Mouse (Mus musculus) MEL (cell line): ENCODE measurements around the gene Id1. TPM values are rescaled to one million over a fixed set of nuclear protein-coding genes. Genes with fewer than 3 reads are reported as not detected.

Source experiments
- DNase-seq: peaks from one replicate; pipeline ENCODE4 v3.0.0; 2011; ENCODE audit warnings: low read depth, low spot score
- H3K27ac ChIP-seq: 2 replicates; pipeline ENCODE4 v1.5.1; 2012; ENCODE audit warnings: low read depth, mild to moderate bottlenecking, control low read depth, low read length, moderate library complexity; ENCODE audit not compliant: control insufficient read depth
- H3K27me3 ChIP-seq, 2 experiments: fragments of 150-350 bp in 1 of 2; sonication (generic) in 1 of 2; 2 replicates each; pipeline ENCODE4 v1.6.1; 2012; ENCODE audit warnings: low read length in 2 of 2, mild to moderate bottlenecking in 2 of 2, improper control_type of control experiment in 1 of 2, moderate library complexity in 1 of 2; ENCODE audit not compliant: insufficient read depth in 2 of 2, control insufficient read depth in 1 of 2
- H3K36me3 ChIP-seq, 2 experiments: 2 replicates each; pipeline ENCODE4 v1.6.1; 2012 to 2014; ENCODE audit warnings: low read length in 2 of 2, improper control_type of control experiment in 1 of 2, inconsistent platforms in 1 of 2, mild to moderate bottlenecking in 1 of 2; ENCODE audit not compliant: insufficient read depth in 2 of 2, control insufficient read depth in 1 of 2
- H3K4me1 ChIP-seq, 2 experiments: fragments of 150-350 bp in 1 of 2; sonication (generic) in 1 of 2; 2 replicates each; pipeline ENCODE4 v1.6.1; 2012; ENCODE audit warnings: low read length in 2 of 2, improper control_type of control experiment in 1 of 2, mild to moderate bottlenecking in 1 of 2; ENCODE audit not compliant: insufficient read depth in 2 of 2, control insufficient read depth in 1 of 2
- H3K4me3 ChIP-seq, 2 experiments: fragments of 150-350 bp in 1 of 2; sonication (generic) in 1 of 2; 2 replicates each; pipeline ENCODE4 v1.5.1; 2012; ENCODE audit warnings: low read depth in 2 of 2, low read length in 2 of 2, mild to moderate bottlenecking in 2 of 2, moderate library complexity in 2 of 2, control low read depth in 1 of 2, improper control_type of control experiment in 1 of 2; ENCODE audit not compliant: control insufficient read depth in 1 of 2, insufficient read depth in 1 of 2
- H3K79me2 ChIP-seq: 2 replicates; pipeline ENCODE4 v1.6.1; 2012; ENCODE audit warnings: mild to moderate bottlenecking, low read length, moderate library complexity; ENCODE audit not compliant: control insufficient read depth, poor library complexity, insufficient read depth
- H3K9ac ChIP-seq: 2 replicates; pipeline ENCODE4 v1.6.1; 2012; ENCODE audit warnings: low read depth, mild to moderate bottlenecking, control low read depth, low read length, moderate library complexity; ENCODE audit not compliant: control insufficient read depth, poor library complexity, severe bottlenecking
- H3K9me3 ChIP-seq: fragments of 150-350 bp; sonication (generic); replicated peaks from 2 replicates; pipeline ENCODE4 v1.6.1; 2012; ENCODE audit warnings: mild to moderate bottlenecking, low read length, improper control_type of control experiment, moderate library complexity; ENCODE audit not compliant: insufficient read depth
- BHLHE40 ChIP-seq: IDR thresholded peaks from 2 replicates; pipeline ENCODE4 v1.6.1; 2012; ENCODE audit warnings: low read depth, mild to moderate bottlenecking, inconsistent platforms, low read length, improper control_type of control experiment, borderline replicate concordance
- E2F4 ChIP-seq: IDR thresholded peaks from 2 replicates; pipeline ENCODE4 v1.6.1; 2011; ENCODE audit warnings: low read depth, low read length, improper control_type of control experiment, borderline replicate concordance
- ETS1 ChIP-seq: IDR thresholded peaks from 2 replicates; pipeline ENCODE4 v1.6.1; 2012; ENCODE audit warnings: low read depth, mild to moderate bottlenecking, inconsistent platforms, low read length, improper control_type of control experiment, moderate library complexity
- GABPA ChIP-seq: IDR thresholded peaks from 2 replicates; pipeline ENCODE4 v1.6.1; 2012; ENCODE audit warnings: low read depth, mild to moderate bottlenecking, inconsistent platforms, low read length, improper control_type of control experiment, moderate library complexity
- JUND ChIP-seq: IDR thresholded peaks from 2 replicates; pipeline ENCODE4 v1.6.1; 2011; ENCODE audit warnings: low read depth, mild to moderate bottlenecking, improper control_type of control experiment, low read length
- MAX ChIP-seq: IDR thresholded peaks from 2 replicates; pipeline ENCODE4 v1.6.1; 2011; ENCODE audit warnings: low read length, improper control_type of control experiment
- MYC ChIP-seq: IDR thresholded peaks from 2 replicates; pipeline ENCODE4 v1.6.1; 2011; ENCODE audit warnings: low read depth, mild to moderate bottlenecking, low read length, improper control_type of control experiment, moderate library complexity
- NRF1 ChIP-seq: IDR thresholded peaks from 2 replicates; pipeline ENCODE4 v1.6.1; 2014; ENCODE audit warnings: low read depth, mild to moderate bottlenecking, inconsistent platforms, low read length, improper control_type of control experiment, moderate library complexity; ENCODE audit not compliant: poor library complexity, insufficient read depth, severe bottlenecking
- POLR2AphosphoS2 ChIP-seq: IDR thresholded peaks from 2 replicates; pipeline ENCODE4 v1.6.1; 2011; ENCODE audit warnings: low read length, improper control_type of control experiment
- POLR2AphosphoS5 ChIP-seq: IDR thresholded peaks from 2 replicates; pipeline ENCODE4 v1.6.1; 2012; ENCODE audit warnings: low read depth, borderline replicate concordance, mild to moderate bottlenecking, inconsistent platforms, low read length, moderate library complexity, mixed read lengths
- TCF12 ChIP-seq: IDR thresholded peaks from 2 replicates; pipeline ENCODE4 v1.6.1; 2014; ENCODE audit warnings: low read depth, mild to moderate bottlenecking, inconsistent platforms, low read length, improper control_type of control experiment, moderate library complexity
- UBTF ChIP-seq: IDR thresholded peaks from 2 replicates; pipeline ENCODE4 v1.6.1; 2012; ENCODE audit warnings: low read depth, mild to moderate bottlenecking, inconsistent platforms, low read length, improper control_type of control experiment, moderate library complexity, borderline replicate concordance; ENCODE audit not compliant: insufficient read depth
- ZC3H11A ChIP-seq: IDR thresholded peaks from 2 replicates; pipeline ENCODE4 v1.6.1; 2012; ENCODE audit warnings: low read depth, mild to moderate bottlenecking, inconsistent platforms, low read length, improper control_type of control experiment
- ZKSCAN1 ChIP-seq: IDR thresholded peaks from 2 replicates; pipeline ENCODE4 v1.6.1; 2012; ENCODE audit warnings: low read depth, mild to moderate bottlenecking, inconsistent platforms, low read length, improper control_type of control experiment, moderate library complexity
- polyA plus RNA-seq, 2 experiments: library from polyadenylated mRNA; stranded (reverse) in 1 of 2; unstranded in 1 of 2; fragments of >175 nt in 1 of 2; fragments of >200 nt in 1 of 2; gene quantifications; 2 replicates each; pipeline versions ENCODE4 v1.2.1 to v1.2.4; 2012; ENCODE audit warnings: low replicate concordance in 2 of 2, low read depth in 1 of 2; ENCODE audit not compliant: insufficient read length in 2 of 2, insufficient read depth in 1 of 2, missing spikeins in 1 of 2
- total RNA-seq: library from RNA; depleted of rRNA; stranded (reverse); fragments of 300-350 nt; gene quantifications from 2 replicates; pipeline ENCODE4 v1.2.3, GENCODE M21; 2012

Gene Id1
- total and polyA plus RNA-seq, 3 experiments: 102 to 486 TPM; not detected in 1

DNA sequence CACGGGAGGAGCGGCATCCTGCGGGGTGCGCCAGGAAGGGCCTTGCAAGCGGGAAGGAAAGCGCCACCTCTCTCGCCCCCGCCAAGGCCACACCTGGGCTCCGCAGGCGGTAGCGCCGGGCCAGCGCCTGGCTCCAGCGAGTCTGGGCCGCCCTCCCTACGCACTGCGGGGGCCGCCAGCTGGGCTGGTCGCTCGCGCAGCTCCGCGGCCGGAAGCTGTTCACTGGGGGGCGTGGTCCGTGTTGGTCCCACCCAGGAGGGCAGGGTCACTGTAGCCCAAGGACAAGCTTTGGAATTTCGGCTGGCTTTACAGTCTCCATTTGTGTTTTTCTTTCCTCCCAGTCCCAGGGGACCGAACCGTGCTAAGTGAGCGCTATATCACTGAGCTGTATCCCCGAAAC, 28.4 kb upstream of the Id1 start:
- TF ChIP-seq ETS1 (no peak), BHLHE40 (no peak), UBTF (no peak)
- DNase-seq: no peak
- Histone ChIP-seq H3K9me3 (no peaks in the 10 kb centered on the region), H3K9ac (no peak overlapping the region), H3K4me3 (no peak overlapping the region), H3K4me1 (no peaks in the 10 kb centered on the region), H3K27me3 (no peaks in the 10 kb centered on the region), H3K27ac (no peak overlapping the region), H3K79me2 (no peaks in the 10 kb centered on the region), H3K36me3 (no peaks in the 10 kb centered on the region; a peak in 1 of 4 replicates)

GRCm38 (mm10) chr2:152709066-152709465, 27.0 kb upstream of the Id1 start:
- Histone ChIP-seq H3K27ac (no peak overlapping the region), H3K27me3 (no peaks in the 10 kb centered on the region), H3K9me3 (no peaks in the 10 kb centered on the region), H3K4me3 (no peak overlapping the region), H3K9ac (no peak overlapping the region), H3K4me1 (no peaks in the 10 kb centered on the region), H3K79me2 (no peaks in the 10 kb centered on the region), H3K36me3 (no peaks in the 10 kb centered on the region; a peak in 1 of 4 replicates)
- TF ChIP-seq MYC (no peak), NRF1 (no peak), MAX (no peak), POLR2AphosphoS2 (no peak), ETS1 (no peak), GABPA (no peak), TCF12 (no peak), POLR2AphosphoS5 (no peak), ZC3H11A (no peak), E2F4 (no peak), JUND (no peak)
- DNase-seq: no peak

DNA sequence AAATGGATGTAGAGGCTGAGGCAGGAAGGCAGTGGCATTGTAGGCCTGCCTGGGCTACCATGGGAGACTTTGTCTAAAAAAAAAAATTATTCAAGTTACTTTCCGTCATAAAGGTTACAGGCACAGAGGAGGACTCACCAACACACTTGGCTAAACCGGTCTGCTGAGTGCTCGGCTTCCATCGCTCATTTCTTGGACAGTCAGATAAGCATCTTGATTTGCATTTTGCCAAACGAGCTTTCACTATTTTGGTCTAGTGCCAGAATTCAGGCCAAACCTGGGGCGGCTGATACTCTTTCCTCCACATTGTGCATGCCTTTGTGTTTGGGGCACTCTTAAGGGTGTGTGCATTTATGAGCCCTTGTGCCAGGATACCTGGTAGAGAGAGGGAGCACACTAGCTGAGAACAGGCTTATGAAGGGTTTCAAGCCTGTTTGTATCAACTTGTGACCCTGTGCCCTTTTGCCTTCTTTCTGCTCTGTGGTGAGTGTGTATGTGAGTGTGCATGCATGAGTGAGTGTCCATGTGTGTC, 19.7 kb upstream of the Id1 start:
- H3K9ac ChIP-seq: no peak overlapping the region
- TF ChIP-seq ZKSCAN1: no peak
- TF ChIP-seq JUND: no peak

More for the DNA sequence above, 19.7 kb upstream of the Id1 start:
- H3K27me3 ChIP-seq: no peaks in the 10 kb centered on the region
- no peaks in the 10 kb centered on the region for H3K4me1 ChIP-seq
- no peak overlapping the region for H3K27ac ChIP-seq
- no peak for DNase-seq
- H3K9me3 ChIP-seq: no peaks in the 10 kb centered on the region
- no peaks in the 10 kb centered on the region for H3K36me3 ChIP-seq
- no peaks in the 10 kb centered on the region for H3K79me2 ChIP-seq
- H3K4me3 ChIP-seq: no peak overlapping the region
